Mouse (Mus musculus) megakaryocyte, embryonic 14.5 days (primary cell): Measurements from ENCODE around the gene Zbtb9.

Experiments
- FLI1 ChIP-seq: IDR thresholded peaks from 2 replicates; pipeline ENCODE4 v1.6.1; 2012; ENCODE audit warnings: low read length, inconsistent platforms, mixed read lengths
- GATA1 ChIP-seq: IDR thresholded peaks from 3 replicates; pipeline ENCODE4 v1.6.1; 2012; ENCODE audit warnings: mixed read lengths, low read length, inconsistent platforms, borderline replicate concordance

DNA sequence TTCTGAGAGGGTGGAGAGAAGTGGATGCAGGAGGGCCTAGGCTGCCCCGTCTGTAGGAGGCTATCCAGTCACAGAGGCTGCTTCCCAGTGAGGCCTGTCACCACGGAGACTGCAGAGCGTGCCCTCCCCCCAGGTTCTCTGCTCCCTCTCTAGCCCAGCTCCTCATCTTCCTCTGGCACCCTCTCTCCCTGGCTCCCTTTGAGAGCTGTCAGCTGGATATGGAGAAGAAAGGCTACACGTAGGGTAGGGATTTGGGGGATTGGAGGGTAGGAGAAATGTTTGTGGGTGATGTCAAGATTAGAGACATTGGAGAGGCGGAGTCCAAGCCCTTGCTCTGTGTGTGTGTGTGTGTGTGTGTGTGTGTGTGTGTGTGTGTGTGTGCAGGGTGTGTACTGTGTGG lies 23.1 kb upstream of the Zbtb9 start:
- TF ChIP-seq GATA1, result no peak
- no peak for TF ChIP-seq FLI1
